Mouse (Mus musculus): ENCODE measurements around the gene Sh3rf3.

Gene Sh3rf3

GRCm38 (mm10) chr10:58854548-58855198 lies 41.5 kb downstream of the Sh3rf3 start:
- no peak for DNase-seq (ENCODE audit: low read depth, low spot score)

GRCm38 (mm10) chr10:58855199-58855751 lies 42.1 kb downstream of the Sh3rf3 start:
- DNase-seq (ENCODE audit: low read depth, low spot score): no peak

GRCm38 (mm10) chr10:58855814-58856213 lies 42.7 kb downstream of the Sh3rf3 start:
- no peak for DNase-seq (ENCODE audit: low read depth, low spot score)

- DNase-seq (ENCODE audit: low read depth, low spot score): no peak
These were observed 43.6 kb downstream of the Sh3rf3 start for GRCm38 (mm10) chr10:58856742-58857141.

GRCm38 (mm10) chr10:58864735-58865134 lies 51.6 kb downstream of the Sh3rf3 start:
- DNase-seq (ENCODE audit: low read depth, low spot score): no peak

- no peak for DNase-seq (ENCODE audit: low read depth, low spot score)
These were observed 54.4 kb downstream of the Sh3rf3 start for GRCm38 (mm10) chr10:58867536-58867935.

- no peak for DNase-seq (ENCODE audit: low read depth, low spot score)
These were observed 56.7 kb downstream of the Sh3rf3 start for GRCm38 (mm10) chr10:58869836-58870235.

- DNase-seq (ENCODE audit: low read depth, low spot score): no peak
These were observed 58.1 kb downstream of the Sh3rf3 start for GRCm38 (mm10) chr10:58871149-58871820.

- no peak for DNase-seq (ENCODE audit: low read depth, low spot score)
These were observed 58.8 kb downstream of the Sh3rf3 start for GRCm38 (mm10) chr10:58871821-58872577.

GRCm38 (mm10) chr10:58877835-58878234 lies 64.7 kb downstream of the Sh3rf3 start:
- no peak for DNase-seq (ENCODE audit: low read depth, low spot score)

- peak; percentile 32 for DNase-seq (ENCODE audit: low read depth, low spot score)
These were observed 65.5 kb downstream of the Sh3rf3 start for GRCm38 (mm10) chr10:58878636-58879035.

- DNase-seq (ENCODE audit: low read depth, low spot score): no peak
These were observed 69.6 kb downstream of the Sh3rf3 start for GRCm38 (mm10) chr10:58882741-58883140.

- DNase-seq (ENCODE audit: low read depth, low spot score): no peak
These were observed 72.2 kb downstream of the Sh3rf3 start for GRCm38 (mm10) chr10:58885351-58885750.

- no peak for DNase-seq (ENCODE audit: low read depth, low spot score)
These were observed 72.7 kb downstream of the Sh3rf3 start for GRCm38 (mm10) chr10:58885816-58886215.

GRCm38 (mm10) chr10:58890671-58891439 lies 77.7 kb downstream of the Sh3rf3 start:
- DNase-seq (ENCODE audit: low read depth, low spot score): no peak

- DNase-seq (ENCODE audit: low read depth, low spot score): no peak
These were observed 82.3 kb downstream of the Sh3rf3 start for GRCm38 (mm10) chr10:58895431-58895830.

- DNase-seq (ENCODE audit: low read depth, low spot score): peak; percentile 9
These were observed 83.9 kb downstream of the Sh3rf3 start for GRCm38 (mm10) chr10:58897009-58897543.

- DNase-seq (ENCODE audit: low read depth, low spot score): peak; percentile 7
These were observed 92.1 kb downstream of the Sh3rf3 start for GRCm38 (mm10) chr10:58905253-58905652.

- DNase-seq (ENCODE audit: low read depth, low spot score): no peak
These were observed 93.9 kb downstream of the Sh3rf3 start for GRCm38 (mm10) chr10:58907001-58907443.

- peak; percentile 51 for DNase-seq (ENCODE audit: low read depth, low spot score)
These were observed 95.3 kb downstream of the Sh3rf3 start for GRCm38 (mm10) chr10:58908451-58908850.
